Comparison of ENCODE assay signal across 7 mouse cellular contexts in the genomic region with DNA sequence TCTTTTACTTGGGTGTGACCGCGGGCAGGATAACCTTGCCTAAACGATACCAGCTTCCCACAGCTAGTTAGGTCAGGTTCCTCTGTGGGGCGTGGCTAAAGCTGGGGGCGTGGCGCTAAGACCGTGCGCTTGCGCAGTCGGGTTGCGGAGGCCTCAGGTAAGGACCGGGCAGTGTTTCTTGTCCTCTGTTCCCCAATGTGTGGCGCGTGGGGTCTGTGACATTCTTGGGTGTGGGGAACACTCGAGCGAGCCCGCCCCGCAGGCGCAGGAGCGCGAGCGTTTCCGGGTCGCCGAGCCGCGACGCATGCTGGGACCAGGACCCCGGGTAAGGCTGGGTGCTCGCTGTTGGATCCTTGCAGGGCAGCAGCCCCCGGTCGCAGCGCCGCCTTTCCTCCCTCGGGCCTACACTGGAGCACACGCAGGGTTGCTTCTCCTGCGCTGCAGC. TPM values are rescaled to one million over a fixed set of nuclear protein-coding genes. Genes with fewer than 3 reads are reported as not detected.
DNase-seq lines count a peak whose midpoint lies in the region; ATAC-seq lines count a peak whose summit lies in the region.

A gene (plus strand): TSS at position 132 of the 445 bp plus-strand sequence.

- peak within 1 kb of the TSS; percentile 81 for H3K4me2 ChIP-seq in intestine, embryonic 15.5 days (replicated peaks)

- peak within 1 kb of the TSS; percentile 68 for H3K4me3 ChIP-seq in intestine, embryonic 15.5 days (replicated peaks)
- peak within 1 kb of the TSS; percentile 83 for H3K4me3 ChIP-seq in midbrain, embryonic 10.5 days

- H3K9me3 ChIP-seq in intestine, embryonic 15.5 days = no peaks in the 10 kb centered on the region
- H3K9me3 ChIP-seq in midbrain, embryonic 10.5 days (replicated peaks) = no peaks in the 10 kb centered on the region

- intact Hi-C loops in gastrocnemius, postnatal 36 days (cut with DNase I) = no loop called here
- intact Hi-C loops in left cerebral cortex, postnatal 25 days (cut with DNase I) = loop anchor here (1.0 kb wide), 1 partner anchor 81 kb away; a partner anchor contains a TSS

- H3K27ac ChIP-seq in intestine, embryonic 15.5 days = peak within 1 kb of the TSS; percentile 93
- peak within 1 kb of the TSS; percentile 90 for H3K27ac ChIP-seq in midbrain, embryonic 10.5 days (replicated peaks)

- DNase-seq in adrenal gland, adult 18-20 months (ENCODE audit: low spot score in 2 of 2) = peak; percentile 79 to 83
- DNase-seq in embryo, embryonic 11 days = peak; percentile 90
- DNase-seq in gastrocnemius, postnatal 36 days = peak; percentile 71 to 75
- DNase-seq in left cerebral cortex, postnatal 25 days (ENCODE audit: low spot score in 2 of 2) = peak; percentile 86 to 95
- DNase-seq in midbrain, embryonic 10.5 days (ENCODE audit: low spot score) = peak; percentile 85
- peak; percentile 82 for DNase-seq in right cerebral cortex, postnatal 4 days

- H3K9ac ChIP-seq in intestine, embryonic 15.5 days = peak within 1 kb of the TSS; percentile 86

- peak; percentile 96 for ATAC-seq in intestine, embryonic 15.5 days

- peaks cover 9% of the 10 kb centered on the region for H3K36me3 ChIP-seq in intestine, embryonic 15.5 days
- H3K36me3 ChIP-seq in midbrain, embryonic 10.5 days = peaks cover 34% of the 10 kb centered on the region

- peaks cover 9% of the 10 kb centered on the region for H3K4me1 ChIP-seq in intestine, embryonic 15.5 days (replicated peaks)
- peaks cover 21% of the 10 kb centered on the region for H3K4me1 ChIP-seq in midbrain, embryonic 10.5 days

- under 1% methylated on average over 37 of the region's 37 CpGs for WGBS in intestine, embryonic 15.5 days
- WGBS in midbrain, embryonic 10.5 days = under 1% methylated on average over 37 of the region's 37 CpGs

- H3K27me3 ChIP-seq in intestine, embryonic 15.5 days (replicated peaks) = no peaks in the 10 kb centered on the region
- no peaks in the 10 kb centered on the region for H3K27me3 ChIP-seq in midbrain, embryonic 10.5 days (ENCODE audit: low read depth, poor library complexity, severe bottlenecking)

RNA-seq across cellular contexts. Expression of the gene that starts here (rescaled TPM):
- 10 to 100 TPM; 34.0 to 38.2 TPM for total RNA-seq in adrenal gland, adult 18-20 months (2021)
- total RNA-seq in gastrocnemius, postnatal 36 days (2021) = 10 to 100 TPM; 33.4 to 48.2 TPM
- 111 and 117 TPM in 2 replicates for polyA plus RNA-seq in intestine, embryonic 15.5 days (2015; fragmentation: Nextera tagmentation; extraction: Ambion mirVana)
- 10 to 100 TPM; 29.6 to 32.8 TPM for total RNA-seq in left cerebral cortex, postnatal 25 days (2021)
- polyA plus RNA-seq in midbrain, embryonic 10.5 days (2016; fragmentation: Nextera tagmentation; extraction: Ambion mirVana) = 111 and 116 TPM in 2 replicates

Comparison
In these comparisons a context has a peak if more than half of its experiments do, and no peak if none do; other contexts are left out.
1. Peak in every context shown above with its lines: DNase-seq, ATAC-seq, H3K4me3 ChIP-seq and H3K27ac ChIP-seq.